Mouse (Mus musculus): ENCODE data around the gene Abt1. TPM values are rescaled to one million over a fixed set of nuclear protein-coding genes. Genes with fewer than 3 reads are reported as not detected.

Gene Abt1
- polyA plus RNA-seq, 1 experiment from 2014 or later: 13.5 TPM

- H3K4me3 ChIP-seq (replicated peaks): no peak overlapping the region
- no peaks in the 10 kb centered on the region for H3K9me3 ChIP-seq (replicated peaks)
- no peak for ATAC-seq (replicated peaks; ENCODE audit: low FRiP score)
- WGBS: 67% methylated on average over 1 of the region's 1 CpGs
- H3K4me2 ChIP-seq: no peak overlapping the region
- no peak overlapping the region for H3K9ac ChIP-seq
- peaks cover 14% of the 10 kb centered on the region for H3K4me1 ChIP-seq
- H3K27me3 ChIP-seq: no peaks in the 10 kb centered on the region
- no peak overlapping the region for H3K27ac ChIP-seq
- H3K36me3 ChIP-seq: 0 out of 2 replicates have a peak, but pooled peaks cover 2% of the 10 kb centered on the region
Measured at GRCm38 (mm10) chr13:23372433-23372832, 51.2 kb downstream of the Abt1 start.

GRCm38 (mm10) chr13:23370075-23370474 lies 53.6 kb downstream of the Abt1 start:
- H3K4me1 ChIP-seq: peaks cover 25% of the 10 kb centered on the region
- H3K36me3 ChIP-seq: peaks cover 17% of the 10 kb centered on the region
- ATAC-seq (replicated peaks; ENCODE audit: low FRiP score): no peak
- 96% methylated on average over 4 of the region's 4 CpGs for WGBS
- no peaks in the 10 kb centered on the region for H3K27me3 ChIP-seq
- peak overlapping the region; percentile 72 for H3K4me2 ChIP-seq
- H3K27ac ChIP-seq: no peak overlapping the region
- peak overlapping the region; percentile 81; the same call in 1 of the 2 replicates for H3K4me3 ChIP-seq (replicated peaks)
- no peaks in the 10 kb centered on the region for H3K9me3 ChIP-seq (replicated peaks)
- no peak overlapping the region for H3K9ac ChIP-seq

- H3K9me3 ChIP-seq (replicated peaks): no peaks in the 10 kb centered on the region
- peaks cover 25% of the 10 kb centered on the region for H3K4me1 ChIP-seq
- WGBS: under 1% methylated on average over 10 of the region's 10 CpGs
- no peaks in the 10 kb centered on the region for H3K27me3 ChIP-seq
- peak overlapping the region; percentile 81 for H3K4me3 ChIP-seq (replicated peaks)
- no peak for ATAC-seq (replicated peaks; ENCODE audit: low FRiP score)
- H3K9ac ChIP-seq: peak overlapping the region; percentile 78
- H3K4me2 ChIP-seq: peak overlapping the region; percentile 72
- H3K27ac ChIP-seq: peak overlapping the region; percentile 98
- H3K36me3 ChIP-seq: peaks cover 24% of the 10 kb centered on the region
Measured at GRCm38 (mm10) chr13:23369421-23369765, 54.3 kb downstream of the Abt1 start.

DNA sequence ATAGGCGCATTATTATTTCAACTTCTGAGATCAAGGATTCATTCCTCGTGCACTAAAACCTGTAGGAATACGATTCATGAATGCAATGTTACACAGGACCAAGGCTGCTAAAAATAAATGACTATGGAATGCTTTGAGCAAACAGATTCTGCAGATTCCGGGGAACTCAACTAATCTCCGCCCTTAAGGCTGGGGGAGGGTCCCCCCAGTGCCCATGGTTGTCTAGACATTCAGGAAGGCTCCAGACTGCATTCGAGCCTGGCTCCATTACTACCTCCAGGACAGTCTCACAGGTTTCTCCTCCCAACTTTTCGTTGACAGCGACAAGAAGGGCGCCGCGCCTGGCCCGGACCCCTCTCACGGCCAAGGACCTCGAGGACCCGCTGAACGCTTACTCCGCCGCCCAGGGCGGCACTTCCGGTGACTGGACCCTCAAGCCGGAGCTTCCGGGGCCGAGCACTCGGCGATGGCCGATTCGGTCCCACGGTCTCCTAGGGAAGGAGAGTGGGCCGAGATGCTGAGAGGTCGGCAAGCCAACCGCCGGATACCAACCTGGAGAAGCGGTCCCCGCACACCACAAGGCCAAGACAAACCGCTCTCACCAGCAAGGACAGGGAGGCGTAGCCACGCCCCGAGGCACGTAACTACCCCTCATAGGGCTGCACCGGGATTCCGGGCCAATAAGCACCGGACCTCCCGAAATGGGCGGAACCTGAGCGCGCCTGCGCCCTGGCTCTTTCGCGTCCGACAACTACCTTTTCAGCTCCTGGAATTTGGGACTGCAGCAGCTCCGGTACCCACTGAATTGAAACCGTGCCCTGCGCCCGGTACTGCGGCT lies 54.9 kb downstream of the Abt1 start, which contains the start of gene Zfp322a:
Gene Zfp322a (minus strand): TSS at position 626 of the 838 bp plus-strand sequence.
- H3K27ac ChIP-seq: peak within 1 kb of the TSS; percentile 98
- peak; percentile 100 for ATAC-seq (replicated peaks; ENCODE audit: low FRiP score)
- H3K27me3 ChIP-seq: no peaks in the 10 kb centered on the region
- peaks cover 30% of the 10 kb centered on the region for H3K36me3 ChIP-seq
- H3K9ac ChIP-seq: peak within 1 kb of the TSS; percentile 78
- peaks cover 25% of the 10 kb centered on the region for H3K4me1 ChIP-seq
- H3K9me3 ChIP-seq (replicated peaks): no peaks in the 10 kb centered on the region
- peak within 1 kb of the TSS; percentile 81 for H3K4me3 ChIP-seq (replicated peaks)
- WGBS: under 1% methylated on average over 55 of the region's 55 CpGs
- peak within 1 kb of the TSS; percentile 72 for H3K4me2 ChIP-seq

Other genes with a start within 250 kb of the Abt1 start
- not detected in 2 replicates for gene Vmn1r220, start 235.9 kb downstream of the Abt1 start, polyA plus RNA-seq (2015; fragmentation: Nextera tagmentation; extraction: Ambion mirVana)
- not detected in 2 replicates for gene Vmn1r221, start 209.7 kb downstream of the Abt1 start, polyA plus RNA-seq (2015; fragmentation: Nextera tagmentation; extraction: Ambion mirVana)
- gene Vmn1r222, start 187.9 kb downstream of the Abt1 start, polyA plus RNA-seq (2015; fragmentation: Nextera tagmentation; extraction: Ambion mirVana): not detected in 2 replicates
- not detected in 2 replicates for gene Vmn1r223, start 176.7 kb downstream of the Abt1 start, polyA plus RNA-seq (2015; fragmentation: Nextera tagmentation; extraction: Ambion mirVana)
- gene Zfp322a, start 54.7 kb downstream of the Abt1 start, polyA plus RNA-seq (2015; fragmentation: Nextera tagmentation; extraction: Ambion mirVana): 48.8 and 48.9 TPM in 2 replicates
- 0.08 and 0.12 TPM in 2 replicates for gene Btn1a1, start 42.0 kb upstream of the Abt1 start, polyA plus RNA-seq (2015; fragmentation: Nextera tagmentation; extraction: Ambion mirVana)
- 0.55 and 0.71 TPM in 2 replicates for gene Btn2a2, start 65.0 kb upstream of the Abt1 start, polyA plus RNA-seq (2015; fragmentation: Nextera tagmentation; extraction: Ambion mirVana)
- gene Hist1h4h, start 107.2 kb upstream of the Abt1 start, polyA plus RNA-seq (2015; fragmentation: Nextera tagmentation; extraction: Ambion mirVana): 7.5 and 7.8 TPM in 2 replicates
- 3.3 and 7.3 TPM in 2 replicates for gene Hist1h2af, start 110.0 kb upstream of the Abt1 start, polyA plus RNA-seq (2015; fragmentation: Nextera tagmentation; extraction: Ambion mirVana)
- 6.6 and 6.9 TPM in 2 replicates for gene Hist1h3g, start 111.6 kb upstream of the Abt1 start, polyA plus RNA-seq (2015; fragmentation: Nextera tagmentation; extraction: Ambion mirVana)
- gene Hist1h2bh, start 119.5 kb upstream of the Abt1 start, polyA plus RNA-seq (2015; fragmentation: Nextera tagmentation; extraction: Ambion mirVana): 0.91 and 1.1 TPM in 2 replicates
- 0.86 and 1.3 TPM in 2 replicates for gene Hist1h3f, start 120.2 kb upstream of the Abt1 start, polyA plus RNA-seq (2015; fragmentation: Nextera tagmentation; extraction: Ambion mirVana)
- gene Hist1h4f, start 127.8 kb upstream of the Abt1 start, polyA plus RNA-seq (2015; fragmentation: Nextera tagmentation; extraction: Ambion mirVana): 0.96 and 1.3 TPM in 2 replicates
- 0.66 and 0.67 TPM in 2 replicates for gene Hist1h1d, start 129.4 kb upstream of the Abt1 start, polyA plus RNA-seq (2015; fragmentation: Nextera tagmentation; extraction: Ambion mirVana)
- 6.5 and 6.7 TPM in 2 replicates for gene Hist1h3e, start 138.5 kb upstream of the Abt1 start, polyA plus RNA-seq (2015; fragmentation: Nextera tagmentation; extraction: Ambion mirVana)
- 84.7 and 118 TPM in 2 replicates for gene Hist1h2ae, start 147.4 kb upstream of the Abt1 start, polyA plus RNA-seq (2015; fragmentation: Nextera tagmentation; extraction: Ambion mirVana)
- gene Hist1h2bg, start 147.5 kb upstream of the Abt1 start, polyA plus RNA-seq (2015; fragmentation: Nextera tagmentation; extraction: Ambion mirVana): 10.6 and 10.9 TPM in 2 replicates
- 6.0 and 6.9 TPM in 2 replicates for gene Hist1h2bf, start 150.3 kb upstream of the Abt1 start, polyA plus RNA-seq (2015; fragmentation: Nextera tagmentation; extraction: Ambion mirVana)
- 3.6 TPM in 2 replicates for gene Hist1h2ad, start 150.5 kb upstream of the Abt1 start, polyA plus RNA-seq (2015; fragmentation: Nextera tagmentation; extraction: Ambion mirVana)
- 6.5 and 7.5 TPM in 2 replicates for gene Hist1h3d, start 151.9 kb upstream of the Abt1 start, polyA plus RNA-seq (2015; fragmentation: Nextera tagmentation; extraction: Ambion mirVana)
- gene Hist1h4d, start 157.7 kb upstream of the Abt1 start, polyA plus RNA-seq (2015; fragmentation: Nextera tagmentation; extraction: Ambion mirVana): 123 and 142 TPM in 2 replicates
- 3.1 and 3.7 TPM in 2 replicates for gene Hist1h2be, start 197.3 kb upstream of the Abt1 start, polyA plus RNA-seq (2015; fragmentation: Nextera tagmentation; extraction: Ambion mirVana)
- 19.7 and 21.1 TPM in 2 replicates for gene Hist1h1e, start 198.7 kb upstream of the Abt1 start, polyA plus RNA-seq (2015; fragmentation: Nextera tagmentation; extraction: Ambion mirVana)